Comparison of ENCODE assay signal across 8 mouse cellular contexts in genomic region chr3:142640201-142640600, GRCm38 (mm10). TPM values are rescaled to one million over a fixed set of nuclear protein-coding genes. Genes with fewer than 3 reads are reported as not detected.
DNase-seq lines count a peak whose midpoint lies in the region; ATAC-seq lines count a peak whose summit lies in the region.

No protein-coding gene starts in this region.

- intact Hi-C loops in heart, postnatal 36 days (cut with DNase I) = loop anchor here (1.0 to 2.0 kb wide), 2 partner anchors 61 to 69 kb away; partner anchors contain the start of gene Kyat3

- peak; percentile 39 to 52 for DNase-seq in cerebellum, adult 18-20 months
- DNase-seq in cerebellum, adult 11-12 months = no peak
- DNase-seq in adrenal gland, postnatal 14 days = peak; percentile 82
- DNase-seq in heart, postnatal 36 days = peak; percentile 66 to 83
- peak; percentile 7 for DNase-seq in left cerebral cortex, adult 11 months (ENCODE audit: low spot score)
- peak; percentile 23 to 73 for DNase-seq in spleen, adult 18-20 months

- 0 out of 2 replicates have a peak, but pooled peaks have one; percentile 34 for ATAC-seq in erythroid progenitor cell, adult 5-6 weeks (replicated peaks; ENCODE audit: low FRiP score, poor library complexity, severe bottlenecking)
- peak; percentile 93 for ATAC-seq in megakaryocyte progenitor cell, adult 5-6 weeks (replicated peaks; ENCODE audit: poor library complexity)

RNA-seq across cellular contexts. Expression of gene Gbp2, which starts 19.8 kb away (rescaled TPM):
- 11.8 and 12.7 TPM in 2 replicates for total RNA-seq in adrenal gland, postnatal 14 days (2021)
- total RNA-seq in erythroid progenitor cell, adult 5-6 weeks (2015; ENCODE audit: low replicate concordance) = 3.4 and 4.7 TPM in 2 replicates
- total RNA-seq in erythroid progenitor cell, adult 5-6 weeks (2017; ENCODE audit: low replicate concordance) = 4.8 and 6.0 TPM in 2 replicates
- total RNA-seq in heart, postnatal 36 days (2021) = 10 to 100 TPM; 11.3 to 16.5 TPM
- total RNA-seq in megakaryocyte progenitor cell, adult 5-6 weeks (2015) = 5.0 and 7.6 TPM in 2 replicates
- total RNA-seq in megakaryocyte progenitor cell, adult 5-6 weeks (2017) = 9.1 and 9.8 TPM in 2 replicates

RNA-seq across cellular contexts. Expression of gene Gbp2b, which starts 45.6 kb away (rescaled TPM):
- total RNA-seq in adrenal gland, postnatal 14 days (2021) = 0.26 and 0.83 TPM in 2 replicates
- total RNA-seq in erythroid progenitor cell, adult 5-6 weeks (2015; ENCODE audit: low replicate concordance) = not detected in 2 replicates
- not detected in 2 replicates for total RNA-seq in erythroid progenitor cell, adult 5-6 weeks (2017; ENCODE audit: low replicate concordance)
- under 1 TPM; 0.14 to 0.19 TPM for total RNA-seq in heart, postnatal 36 days (2021)
- total RNA-seq in megakaryocyte progenitor cell, adult 5-6 weeks (2015) = not detected in 2 replicates
- total RNA-seq in megakaryocyte progenitor cell, adult 5-6 weeks (2017) = not detected in 2 replicates
